Mouse (Mus musculus): Measurements from ENCODE around the gene Mex3a.
A peak's percentile ranks its signal among the peaks of the same experiment; 100 is the strongest.

Gene Mex3a

DNA sequence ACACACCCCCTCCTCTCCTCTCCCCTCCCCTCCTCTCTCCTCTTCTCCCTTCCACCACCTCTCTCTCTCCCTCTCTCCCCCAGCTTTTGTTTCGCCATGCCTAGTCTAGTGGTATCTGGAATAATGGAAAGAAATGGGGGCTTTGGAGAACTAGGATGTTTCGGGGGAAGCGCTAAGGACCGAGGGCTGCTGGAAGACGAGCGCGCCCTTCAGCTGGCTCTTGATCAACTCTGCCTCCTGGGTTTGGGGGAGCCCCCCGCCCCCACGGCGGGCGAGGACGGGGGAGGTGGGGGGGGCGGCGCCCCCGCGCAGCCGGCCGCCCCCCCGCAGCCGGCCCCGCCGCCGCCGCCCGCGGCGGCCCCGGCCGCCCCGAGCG lies at the start of gene Mex3a:
Gene Mex3a, plus strand, starts transcription at position 97 of the 376 bp plus-strand sequence.
- no peak for DNase-seq (ENCODE audit: low read depth in 2 of 2, low spot score in 2 of 2)

DNA sequence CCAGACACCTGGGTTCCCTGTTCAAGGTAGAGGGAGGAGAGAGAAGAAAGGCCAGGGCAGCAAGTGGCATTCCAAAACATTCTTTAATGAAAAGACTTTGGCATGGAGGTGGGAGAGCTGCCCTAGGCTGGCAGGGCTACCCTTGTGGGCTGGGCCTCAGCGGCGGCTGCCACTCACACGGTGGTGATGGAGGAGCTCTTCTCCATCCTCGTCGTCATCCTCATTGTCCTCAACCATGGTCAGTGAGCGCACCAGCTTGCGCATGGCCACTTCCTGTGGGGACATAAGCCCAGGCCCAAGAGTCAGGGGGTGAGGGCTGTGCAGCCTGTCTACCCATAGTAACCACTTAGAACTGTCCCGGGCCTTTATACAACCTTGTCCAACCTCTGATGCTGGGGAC lies 49.1 kb upstream of the Mex3a start:
- no peak for DNase-seq (ENCODE audit: low read depth in 2 of 2, low spot score in 2 of 2)

GRCm38 (mm10) chr3:88483621-88484020 lies 48.6 kb upstream of the Mex3a start:
- peak; percentile 76 to 80 for DNase-seq (ENCODE audit: low read depth in 2 of 2, low spot score in 2 of 2)

- DNase-seq (ENCODE audit: low read depth in 2 of 2, low spot score in 2 of 2): peak; percentile 27 to 35
Measured at GRCm38 (mm10) chr3:88484597-88485316, 47.4 kb upstream of the Mex3a start.

- no peak for DNase-seq (ENCODE audit: low read depth in 2 of 2, low spot score in 2 of 2)
Measured at GRCm38 (mm10) chr3:88486043-88486442, 46.2 kb upstream of the Mex3a start.

DNA sequence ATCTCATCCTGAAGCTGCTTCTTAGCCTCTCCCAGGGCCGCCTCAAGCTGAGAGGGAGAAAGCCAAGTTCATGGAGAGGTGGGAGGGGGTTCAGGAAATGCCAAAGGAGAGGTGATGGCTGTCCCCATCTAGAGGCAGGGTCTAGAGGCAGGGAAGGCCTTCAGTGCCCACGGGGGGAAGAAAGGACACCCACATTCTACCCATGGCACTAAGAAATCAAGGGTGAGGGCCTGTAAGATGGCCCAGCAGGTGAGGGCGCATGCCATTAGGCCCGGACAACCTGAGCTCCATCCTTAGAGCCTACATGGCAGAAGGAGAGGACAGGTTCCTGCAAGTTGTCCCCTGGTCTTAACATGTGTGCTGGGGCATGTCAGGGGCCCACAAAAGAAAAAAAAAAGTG lies 45.3 kb upstream of the Mex3a start:
- no peak for DNase-seq (ENCODE audit: low read depth in 2 of 2, low spot score in 2 of 2)

DNA sequence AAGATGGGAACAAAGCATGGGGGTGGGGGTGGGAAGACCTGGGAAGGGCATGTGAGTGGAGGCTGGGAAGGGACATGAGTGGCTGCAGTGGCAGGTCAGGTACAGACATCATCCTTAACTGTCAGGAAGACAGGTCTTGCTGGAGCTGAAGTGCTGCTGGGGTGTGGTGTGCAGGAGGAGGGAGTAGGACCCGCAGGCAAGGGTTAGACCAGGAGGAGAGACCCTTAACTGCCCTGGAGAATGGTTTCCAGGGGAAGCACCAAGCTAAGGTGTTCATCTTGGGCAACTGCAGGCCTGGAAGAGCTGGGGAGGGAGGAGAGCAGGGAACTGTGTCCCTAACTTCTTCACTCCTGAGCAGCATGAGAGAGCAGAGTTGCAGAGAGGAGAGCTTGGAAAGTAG lies 44.8 kb upstream of the Mex3a start:
- DNase-seq (ENCODE audit: low read depth in 2 of 2, low spot score in 2 of 2): no peak

GRCm38 (mm10) chr3:88493706-88494582 lies 38.3 kb upstream of the Mex3a start:
- no peak for DNase-seq (ENCODE audit: low read depth in 2 of 2, low spot score in 2 of 2)

DNA sequence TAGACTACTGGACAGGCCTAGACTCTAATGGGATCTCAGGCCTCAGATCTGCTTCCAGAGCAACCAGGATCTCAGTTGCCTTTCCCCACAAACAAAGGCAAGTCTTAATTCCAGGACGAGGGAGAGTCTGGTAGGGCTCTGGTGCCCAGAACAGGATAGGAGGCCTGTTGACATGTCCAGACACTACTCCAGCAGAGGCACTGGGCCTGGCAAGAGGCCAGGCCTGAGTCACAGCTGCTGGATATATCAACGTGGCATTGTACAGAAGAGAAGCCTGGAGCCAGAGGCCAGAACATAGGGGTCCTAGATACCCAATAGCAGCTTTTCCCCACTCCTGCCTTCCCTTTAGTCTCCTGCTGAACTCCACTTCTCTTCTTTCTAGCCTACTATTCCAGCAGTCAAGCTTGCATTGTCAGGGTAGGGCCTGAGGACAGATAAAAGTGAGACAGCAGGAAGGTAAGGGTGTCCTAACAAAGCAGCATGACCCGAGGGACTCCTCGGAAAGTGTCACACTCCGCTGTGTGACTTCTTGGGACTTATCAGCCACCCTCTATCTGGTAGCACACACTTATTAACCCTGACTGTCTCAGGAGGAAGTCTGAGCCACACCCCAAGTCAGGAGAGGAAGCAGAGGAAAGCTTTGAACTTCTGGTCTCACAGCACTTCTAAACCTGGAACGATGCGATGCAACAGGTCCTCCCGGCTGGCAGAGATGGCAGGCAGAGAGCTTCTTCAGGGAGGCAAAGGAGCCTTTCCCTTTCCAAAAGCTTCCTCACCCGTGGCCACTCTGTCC lies 37.2 kb upstream of the Mex3a start:
- DNase-seq (ENCODE audit: low read depth in 2 of 2, low spot score in 2 of 2): no peak

GRCm38 (mm10) chr3:88495741-88496415 lies 36.3 kb upstream of the Mex3a start:
- DNase-seq (ENCODE audit: low read depth in 2 of 2, low spot score in 2 of 2): no peak

GRCm38 (mm10) chr3:88499580-88499979 lies 32.6 kb upstream of the Mex3a start:
- no peak for DNase-seq (ENCODE audit: low read depth in 2 of 2, low spot score in 2 of 2)

DNA sequence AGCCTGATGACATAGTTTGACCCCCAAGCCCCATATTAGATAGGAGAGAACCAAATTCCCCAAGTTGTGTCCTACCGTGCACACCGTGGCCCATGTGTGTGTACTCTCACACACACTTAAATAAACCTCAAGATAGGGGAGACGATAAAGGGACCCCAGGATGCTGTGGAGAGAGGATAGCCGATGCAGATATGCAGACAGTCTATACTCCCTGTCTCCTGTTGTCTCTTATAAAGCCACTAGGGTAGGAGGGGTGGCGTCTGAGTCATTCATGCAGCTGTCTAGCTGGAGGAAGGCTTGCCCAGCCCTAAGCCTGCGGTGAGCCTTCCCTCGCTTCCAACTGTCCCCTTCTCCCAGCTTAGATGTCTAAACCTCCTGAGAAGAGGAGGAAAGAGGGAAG lies 32.1 kb upstream of the Mex3a start:
- no peak for DNase-seq (ENCODE audit: low read depth in 2 of 2, low spot score in 2 of 2)

- DNase-seq (ENCODE audit: low read depth in 2 of 2, low spot score in 2 of 2): no peak
Measured at GRCm38 (mm10) chr3:88500655-88501365, 31.4 kb upstream of the Mex3a start.

GRCm38 (mm10) chr3:88501366-88502030 lies 30.7 kb upstream of the Mex3a start:
- DNase-seq (ENCODE audit: low read depth in 2 of 2, low spot score in 2 of 2): no peak

GRCm38 (mm10) chr3:88502031-88502571 lies 30.1 kb upstream of the Mex3a start:
- no peak for DNase-seq (ENCODE audit: low read depth in 2 of 2, low spot score in 2 of 2)

- peak in 1 of 2 experiments; percentile 41 for DNase-seq (ENCODE audit: low read depth in 2 of 2, low spot score in 2 of 2)
Measured at GRCm38 (mm10) chr3:88502641-88503504, 29.3 kb upstream of the Mex3a start.

DNA sequence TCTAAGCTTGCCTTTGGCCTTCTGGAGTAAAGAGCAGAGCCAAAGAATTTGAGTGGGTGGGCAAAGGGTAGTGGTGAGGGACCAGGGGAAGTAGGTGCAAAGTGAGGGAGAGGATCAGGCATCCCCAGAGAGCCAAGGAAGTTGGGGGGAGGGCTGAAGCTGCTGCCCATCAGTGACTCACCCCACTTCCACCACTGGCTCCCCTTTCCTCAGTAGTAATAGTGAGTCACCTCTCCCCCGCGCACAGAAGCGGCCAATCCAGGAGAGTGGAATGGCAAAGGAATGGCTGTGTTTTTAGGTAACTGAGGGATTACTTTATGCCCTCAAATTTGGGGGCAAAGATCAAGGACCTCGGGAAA lies 28.7 kb upstream of the Mex3a start:
- no peak for DNase-seq (ENCODE audit: low read depth in 2 of 2, low spot score in 2 of 2)

DNA sequence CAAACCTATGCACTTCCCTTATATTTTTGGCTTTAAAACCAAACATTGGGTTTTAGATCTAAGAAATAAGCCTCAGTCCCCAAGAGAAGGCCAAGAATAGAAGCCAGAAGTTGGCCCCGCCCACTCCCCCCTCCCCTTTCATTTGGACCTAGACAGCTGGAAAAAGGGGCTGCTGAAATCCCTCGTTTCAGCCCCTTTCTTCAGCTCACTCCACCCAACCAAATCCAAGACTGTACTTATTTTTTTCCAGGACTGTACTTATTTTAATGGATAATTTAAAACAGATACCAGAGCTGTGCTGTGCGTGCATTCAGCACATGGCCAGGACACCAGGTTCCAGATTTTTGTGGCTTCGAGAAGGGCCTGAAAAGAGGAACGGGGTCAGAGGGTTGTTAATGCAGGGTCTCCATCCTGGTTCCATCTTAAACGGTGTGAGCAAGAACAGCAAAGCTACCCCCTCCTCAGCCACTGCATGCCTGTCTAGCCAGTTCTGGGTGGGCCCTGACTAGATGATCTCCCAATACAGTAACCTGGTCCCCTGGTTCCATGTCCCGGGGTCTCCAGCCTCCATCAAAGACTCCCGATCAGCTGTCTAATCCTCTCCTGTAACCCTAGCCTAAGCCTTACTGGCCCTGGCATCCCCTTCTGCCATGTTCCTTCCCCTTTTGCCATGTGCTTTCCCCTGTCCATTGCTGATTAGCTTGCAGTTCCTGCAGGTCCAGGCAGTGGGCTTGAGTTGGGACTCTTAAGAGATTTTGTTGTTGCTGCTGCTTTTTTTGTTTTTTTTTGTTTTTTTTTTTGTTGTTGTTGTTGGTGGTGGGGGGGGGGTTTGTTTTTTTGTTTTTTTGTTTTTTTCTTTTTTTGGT lies 28.1 kb upstream of the Mex3a start:
- DNase-seq (ENCODE audit: low read depth in 2 of 2, low spot score in 2 of 2): no peak

Data from CD8-positive naive resting alpha-beta T cell, adult 2 months (primary cell).